9 mouse cellular contexts compared by ENCODE assay signal in the genomic region with DNA sequence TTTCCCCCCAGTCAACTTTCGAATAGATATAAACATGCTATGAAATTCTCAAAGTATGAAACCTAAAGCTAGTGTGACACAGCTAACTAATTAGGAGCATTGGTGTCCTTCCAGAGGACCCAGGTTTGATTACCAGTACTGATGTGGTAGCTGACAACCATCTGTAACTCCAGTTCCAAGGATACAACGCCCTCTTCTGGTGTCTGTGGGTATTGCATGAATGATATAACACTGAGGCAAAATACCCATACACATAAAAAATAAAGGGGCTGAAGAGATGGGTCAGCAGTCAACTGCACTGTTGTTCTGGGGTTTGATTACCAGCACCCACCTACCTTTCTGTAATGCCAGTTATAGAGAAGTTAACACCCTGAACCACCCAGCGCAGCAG. TPM values are rescaled to one million over a fixed set of nuclear protein-coding genes. Genes with fewer than 3 reads are reported as not detected.
DNase-seq lines count a peak whose midpoint lies in the region; ATAC-seq and TF ChIP-seq lines count a peak whose summit lies in the region.
"Had no signal": no experiment of that assay in that cellular context is flagged by ENCODE, and none has a peak within 500 bp of the region (broad histone marks: within the 10 kb centered on the region; RNA-seq: fewer than 3 reads in every experiment).

No protein-coding gene starts in this region.

- peak overlapping the region; percentile 82; the same call in 1 of the 2 replicates for H3K27ac ChIP-seq in kidney, embryonic 14.5 days (ENCODE audit: low read depth, low read length)
- H3K27ac ChIP-seq in MEL (ENCODE audit: control insufficient read depth, low read depth, low read length) = peak overlapping the region; percentile 84
- H3K27ac ChIP-seq in forebrain, embryonic 14.5 days (ENCODE audit: low read depth, low read length) = peak overlapping the region; percentile 88
- peak overlapping the region; percentile 72; the same call in 1 of the 2 replicates for H3K27ac ChIP-seq in lung, embryonic 14.5 days (ENCODE audit: low read depth)
- H3K27ac ChIP-seq: macrophage had no signal

- peaks cover 13% of the 10 kb centered on the region for H3K79me2 ChIP-seq in MEL (ENCODE audit: control insufficient read depth, insufficient read depth, low read length, poor library complexity)

- peak; percentile 45 to 93 (median 77); a peak in 5 of 6 replicates for TF ChIP-seq CTCF in MEL (IDR thresholded peaks at IDR 0.05 in 2 of 3, conservative IDR thresholded peaks at IDR 0.05 in 1 of 3; ENCODE audit: control insufficient read depth in 1 of 3, insufficient read depth in 1 of 3, low read depth in 2 of 3, low read length in 3 of 3, poor library complexity in 1 of 3, severe bottlenecking in 1 of 3)
- TF ChIP-seq CTCF in lung, embryonic 14.5 days (IDR thresholded peaks at IDR 0.05; ENCODE audit: low read depth) = peak; percentile 60

- no peak for DNase-seq in kidney, adult 9 months
- peak; percentile 86 for DNase-seq in MEL (ENCODE audit: low read depth, low spot score)
- no peak for DNase-seq in forebrain, embryonic 14.5 days (ENCODE audit: low spot score)
- DNase-seq in lung, embryonic 14.5 days = peak; percentile 50
- DNase-seq in adrenal gland, adult 18-20 months (ENCODE audit: low spot score in 2 of 2) = no peak
- DNase-seq in spleen, postnatal 36 days (ENCODE audit: low spot score in 2 of 2) = no peak
- no peak for DNase-seq in urinary bladder, postnatal 36 days (ENCODE audit: low spot score in 2 of 2)

- no peak overlapping the region for H3K9ac ChIP-seq in kidney, embryonic 14.5 days (ENCODE audit: low read depth, low read length)
- peak overlapping the region; percentile 11; the same call in 1 of the 2 replicates for H3K9ac ChIP-seq in MEL (ENCODE audit: control insufficient read depth, low read depth, low read length, poor library complexity, severe bottlenecking)
- H3K9ac ChIP-seq in forebrain, embryonic 14.5 days (ENCODE audit: low read length) = no peak overlapping the region
- 0 out of 2 replicates have a peak overlapping the region, but pooled peaks have one; percentile 8 for H3K9ac ChIP-seq in lung, embryonic 14.5 days

- peak overlapping the region; percentile 40; the same call in 1 of the 2 replicates for H3K4me2 ChIP-seq in kidney, embryonic 14.5 days (replicated peaks; ENCODE audit: low read depth, low read length)
- no peak overlapping the region for H3K4me2 ChIP-seq in forebrain, embryonic 14.5 days (ENCODE audit: low read length)
- H3K4me2 ChIP-seq in lung, embryonic 14.5 days = peak overlapping the region; percentile 51

- no peak for ATAC-seq in kidney, embryonic 14.5 days (ENCODE audit: low FRiP score, low TSS enrichment)
- ATAC-seq in forebrain, embryonic 14.5 days = no peak
- ATAC-seq in lung, embryonic 14.5 days (ENCODE audit: insufficient read depth) = no peak

- no peak for TF ChIP-seq EP300 in MEL (IDR thresholded peaks at IDR 0.05; ENCODE audit: low read depth in 1 of 2, low read length in 2 of 2)

- no peaks in the 10 kb centered on the region for H3K9me3 ChIP-seq in kidney, embryonic 14.5 days (ENCODE audit: control insufficient read depth, low read length)
- no peaks in the 10 kb centered on the region for H3K9me3 ChIP-seq in MEL (replicated peaks; ENCODE audit: insufficient read depth, low read length)
- H3K9me3 ChIP-seq in forebrain, embryonic 14.5 days (replicated peaks; ENCODE audit: control insufficient read depth, low read length) = no peaks in the 10 kb centered on the region
- no peaks in the 10 kb centered on the region for H3K9me3 ChIP-seq in lung, embryonic 14.5 days (ENCODE audit: low read depth, low read length)

- no peak overlapping the region for H3K4me3 ChIP-seq in kidney, embryonic 14.5 days (ENCODE audit: low read length)
- peak overlapping the region; percentile 84 to 95; a peak in 3 of 4 replicates for H3K4me3 ChIP-seq in MEL (ENCODE audit: control insufficient read depth in 1 of 2, insufficient read depth in 1 of 2, low read depth in 2 of 2, low read length in 2 of 2)
- H3K4me3 ChIP-seq in forebrain, embryonic 14.5 days (ENCODE audit: low read depth, low read length) = no peak overlapping the region
- 0 out of 2 replicates have a peak overlapping the region, but pooled peaks have one; percentile 11 for H3K4me3 ChIP-seq in lung, embryonic 14.5 days (ENCODE audit: low read depth, low read length)

- H3K36me3 ChIP-seq in kidney, embryonic 14.5 days (ENCODE audit: control insufficient read depth, insufficient read depth, low read length) = peaks cover 37% of the 10 kb centered on the region
- peaks cover 0 to 26% of the 10 kb centered on the region in 2 experiments; a peak in 2 of 4 replicates for H3K36me3 ChIP-seq in MEL (ENCODE audit: control insufficient read depth in 1 of 2, insufficient read depth in 2 of 2, low read length in 2 of 2)
- H3K36me3 ChIP-seq in forebrain, embryonic 14.5 days (ENCODE audit: control insufficient read depth, insufficient read depth, low read length) = peaks cover 8% of the 10 kb centered on the region; the same call in 1 of the 2 replicates
- peaks cover 27% of the 10 kb centered on the region for H3K36me3 ChIP-seq in lung, embryonic 14.5 days (ENCODE audit: insufficient read depth)

- H3K27me3 ChIP-seq in kidney, embryonic 14.5 days (ENCODE audit: control insufficient read depth, insufficient read depth, low read length) = no peaks in the 10 kb centered on the region
- no peaks in the 10 kb centered on the region for H3K27me3 ChIP-seq in MEL (ENCODE audit: control insufficient read depth in 1 of 2, insufficient read depth in 2 of 2, low read length in 2 of 2)
- H3K27me3 ChIP-seq in forebrain, embryonic 14.5 days (replicated peaks; ENCODE audit: control insufficient read depth, insufficient read depth, low read length) = no peaks in the 10 kb centered on the region
- no peaks in the 10 kb centered on the region for H3K27me3 ChIP-seq in lung, embryonic 14.5 days (ENCODE audit: insufficient read depth, low read length)

- peak; percentile 71 for TF ChIP-seq RAD21 in MEL (IDR thresholded peaks at IDR 0.05; ENCODE audit: low read depth, low read length)

- 65% methylated on average over 3 of the region's 3 CpGs for WGBS in kidney, embryonic 14.5 days
- WGBS in forebrain, embryonic 14.5 days = 67% methylated on average over 3 of the region's 3 CpGs
- WGBS in lung, embryonic 14.5 days = 49% methylated on average over 3 of the region's 3 CpGs

- peaks cover 21% of the 10 kb centered on the region for H3K4me1 ChIP-seq in kidney, embryonic 14.5 days (ENCODE audit: control insufficient read depth, insufficient read depth, low read length)
- peaks cover 13 to 30% of the 10 kb centered on the region in 2 experiments for H3K4me1 ChIP-seq in MEL (ENCODE audit: control insufficient read depth in 1 of 2, insufficient read depth in 2 of 2, low read length in 2 of 2)
- H3K4me1 ChIP-seq in forebrain, embryonic 14.5 days (ENCODE audit: control insufficient read depth, insufficient read depth, low read length) = peaks cover 23% of the 10 kb centered on the region
- H3K4me1 ChIP-seq in lung, embryonic 14.5 days (ENCODE audit: insufficient read depth) = peaks cover 15% of the 10 kb centered on the region

- TF ChIP-seq POLR2A in MEL (IDR thresholded peaks at IDR 0.05; ENCODE audit: control insufficient read depth in 1 of 2, insufficient read depth in 1 of 2, low read depth in 1 of 2, low read length in 2 of 2, poor library complexity in 1 of 2) = no peak

RNA-seq across cellular contexts. Expression of a gene that starts 3.6 kb away (rescaled TPM):
- 56.7 and 59.7 TPM in 2 replicates for polyA plus RNA-seq in kidney, embryonic 14.5 days (2014; fragmentation: Nextera tagmentation; extraction: Ambion mirVana)
- 37.3 and 65.8 TPM in 2 replicates for total RNA-seq in MEL (2012; rRNA removed)
- 10 to 100 TPM in 1 of 2 experiments, not detected in 1; 84.9 TPM for polyA plus RNA-seq in MEL (2012; ENCODE audit: insufficient read depth in 1 of 2, insufficient read length in 2 of 2, low read depth in 1 of 2, low replicate concordance in 2 of 2, missing spikeins in 1 of 2)
- polyA plus RNA-seq in forebrain, embryonic 14.5 days (2014; fragmentation: Nextera tagmentation; extraction: Ambion mirVana) = 70.3 and 77.3 TPM in 2 replicates
- polyA plus RNA-seq in lung, embryonic 14.5 days (2014; fragmentation: Nextera tagmentation; extraction: Ambion mirVana) = 57.3 and 59.9 TPM in 2 replicates
- total RNA-seq in adrenal gland, adult 18-20 months (2021) = 100 to 1,000 TPM in 1 of 2 experiments, 10 to 100 TPM in 1; 87.6 to 109 TPM

RNA-seq across cellular contexts. Expression of a gene that starts 22.5 kb away (rescaled TPM):
- polyA plus RNA-seq in kidney, embryonic 14.5 days (2014; fragmentation: Nextera tagmentation; extraction: Ambion mirVana) = 172 and 221 TPM in 2 replicates
- 190 and 191 TPM in 2 replicates for total RNA-seq in MEL (2012; rRNA removed)
- polyA plus RNA-seq in MEL (2012; ENCODE audit: insufficient read depth in 1 of 2, insufficient read length in 2 of 2, low read depth in 1 of 2, low replicate concordance in 2 of 2, missing spikeins in 1 of 2) = 100 to 1,000 TPM in 1 of 2 experiments, not detected in 1; 173 TPM
- 106 and 142 TPM in 2 replicates for polyA plus RNA-seq in forebrain, embryonic 14.5 days (2014; fragmentation: Nextera tagmentation; extraction: Ambion mirVana)
- polyA plus RNA-seq in lung, embryonic 14.5 days (2014; fragmentation: Nextera tagmentation; extraction: Ambion mirVana) = 169 and 173 TPM in 2 replicates
- 100 to 1,000 TPM; 139 to 162 TPM for total RNA-seq in adrenal gland, adult 18-20 months (2021)

RNA-seq across cellular contexts. Expression of a gene that starts 22.7 kb away (rescaled TPM):
- polyA plus RNA-seq in kidney, embryonic 14.5 days (2014; fragmentation: Nextera tagmentation; extraction: Ambion mirVana) = 11.1 and 23.9 TPM in 2 replicates
- 26.8 and 39.6 TPM in 2 replicates for total RNA-seq in MEL (2012; rRNA removed)
- 10 to 100 TPM in 1 of 2 experiments, not detected in 1; 21.3 TPM for polyA plus RNA-seq in MEL (2012; ENCODE audit: insufficient read depth in 1 of 2, insufficient read length in 2 of 2, low read depth in 1 of 2, low replicate concordance in 2 of 2, missing spikeins in 1 of 2)
- 31.1 and 36.4 TPM in 2 replicates for polyA plus RNA-seq in forebrain, embryonic 14.5 days (2014; fragmentation: Nextera tagmentation; extraction: Ambion mirVana)
- polyA plus RNA-seq in lung, embryonic 14.5 days (2014; fragmentation: Nextera tagmentation; extraction: Ambion mirVana) = 26.8 and 27.2 TPM in 2 replicates
- 10 to 100 TPM; 41.3 to 50.2 TPM for total RNA-seq in adrenal gland, adult 18-20 months (2021)

RNA-seq across cellular contexts. Expression of a gene that starts 25.3 kb away (rescaled TPM):
- 36.8 and 39.6 TPM in 2 replicates for polyA plus RNA-seq in kidney, embryonic 14.5 days (2014; fragmentation: Nextera tagmentation; extraction: Ambion mirVana)
- 0.39 TPM in 2 replicates for total RNA-seq in MEL (2012; rRNA removed)
- polyA plus RNA-seq in MEL (2012; ENCODE audit: insufficient read depth in 1 of 2, insufficient read length in 2 of 2, low read depth in 1 of 2, low replicate concordance in 2 of 2, missing spikeins in 1 of 2) = under 1 TPM in 1 of 2 experiments, not detected in 1; 0.45 TPM
- polyA plus RNA-seq in forebrain, embryonic 14.5 days (2014; fragmentation: Nextera tagmentation; extraction: Ambion mirVana) = 4.7 and 5.7 TPM in 2 replicates
- 37.5 and 39.1 TPM in 2 replicates for polyA plus RNA-seq in lung, embryonic 14.5 days (2014; fragmentation: Nextera tagmentation; extraction: Ambion mirVana)
- 1 to 10 TPM; 7.9 to 8.8 TPM for total RNA-seq in adrenal gland, adult 18-20 months (2021)

RNA-seq across cellular contexts. Expression of a gene that starts 32.5 kb away (rescaled TPM):
- polyA plus RNA-seq in kidney, embryonic 14.5 days (2014; fragmentation: Nextera tagmentation; extraction: Ambion mirVana) = 16.4 and 17.6 TPM in 2 replicates
- total RNA-seq in MEL (2012; rRNA removed) = 6.4 and 11.5 TPM in 2 replicates
- 10 to 100 TPM in 1 of 2 experiments, not detected in 1; 12.4 TPM for polyA plus RNA-seq in MEL (2012; ENCODE audit: insufficient read depth in 1 of 2, insufficient read length in 2 of 2, low read depth in 1 of 2, low replicate concordance in 2 of 2, missing spikeins in 1 of 2)
- 126 and 146 TPM in 2 replicates for polyA plus RNA-seq in forebrain, embryonic 14.5 days (2014; fragmentation: Nextera tagmentation; extraction: Ambion mirVana)
- 15.2 TPM in 2 replicates for polyA plus RNA-seq in lung, embryonic 14.5 days (2014; fragmentation: Nextera tagmentation; extraction: Ambion mirVana)
- 1 to 10 TPM; 5.2 to 5.5 TPM for total RNA-seq in adrenal gland, adult 18-20 months (2021)

Comparison
In these comparisons a context has a peak if more than half of its experiments do, and no peak if none do; other contexts are left out.
1. H3K4me3 ChIP-seq: peak in MEL (2 of 2) and lung, embryonic 14.5 days (single experiment); none in kidney, embryonic 14.5 days (single experiment) and forebrain, embryonic 14.5 days (single experiment).
2. H3K9ac ChIP-seq: peak in MEL (single experiment) and lung, embryonic 14.5 days (single experiment); none in kidney, embryonic 14.5 days (single experiment) and forebrain, embryonic 14.5 days (single experiment).
3. DNase-seq: peak in MEL (single experiment) and lung, embryonic 14.5 days (single experiment); none in kidney, adult 9 months (single experiment), forebrain, embryonic 14.5 days (single experiment), adrenal gland, adult 18-20 months (0 of 2), spleen, postnatal 36 days (0 of 2) and urinary bladder, postnatal 36 days (0 of 2).
4. Peak in every context shown above with its lines, with median percentiles within 50 percentile points of each other: H3K27ac ChIP-seq.